Mouse (Mus musculus) v-Abl transformed pro-B cells (cell line): ENCODE measurements around the gene Rap1gap2.

Experiments
- in situ Hi-C, 2 experiments: fragments of 400-800 bp; cut with MboI; formaldehyde crosslinking; loops; one replicate each; pipeline ENCODE4 v1.15.1; 2025; ENCODE audit not compliant: unreplicated experiment in 2 of 2

Rap1gap2 gene

GRCm38 (mm10) chr11:74625333-74625732 lies 14.6 kb upstream of the Rap1gap2 start:
- in situ Hi-C loops, result loop anchor here in 1 of 2 experiments (10.0 kb wide), 1 partner anchor 529 kb away; no protein-coding TSS in a partner anchor

DNA sequence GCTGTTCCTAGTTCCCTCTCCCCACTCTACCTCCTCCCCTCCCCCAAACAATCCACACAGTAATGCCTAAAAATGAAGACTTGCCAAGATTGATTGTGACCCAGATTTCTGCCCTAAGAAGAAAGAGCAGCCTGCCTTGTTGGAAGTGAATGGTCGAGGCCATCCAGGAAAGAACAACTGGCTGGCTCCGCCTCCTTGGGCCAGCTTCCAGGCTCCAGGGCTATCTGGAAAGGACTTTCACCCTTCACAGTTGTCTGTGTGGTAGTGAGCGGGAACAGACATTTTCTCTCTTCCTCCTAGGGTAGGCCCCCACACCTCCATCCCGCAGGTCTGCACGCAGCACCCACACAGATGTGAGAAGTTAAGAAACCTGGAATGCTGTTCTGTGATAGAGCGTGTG lies 13.0 kb upstream of the Rap1gap2 start:
- in situ Hi-C loops, result loop anchor here in 1 of 2 experiments (10.0 kb wide), 1 partner anchor 531 kb away; no protein-coding TSS in a partner anchor

DNA sequence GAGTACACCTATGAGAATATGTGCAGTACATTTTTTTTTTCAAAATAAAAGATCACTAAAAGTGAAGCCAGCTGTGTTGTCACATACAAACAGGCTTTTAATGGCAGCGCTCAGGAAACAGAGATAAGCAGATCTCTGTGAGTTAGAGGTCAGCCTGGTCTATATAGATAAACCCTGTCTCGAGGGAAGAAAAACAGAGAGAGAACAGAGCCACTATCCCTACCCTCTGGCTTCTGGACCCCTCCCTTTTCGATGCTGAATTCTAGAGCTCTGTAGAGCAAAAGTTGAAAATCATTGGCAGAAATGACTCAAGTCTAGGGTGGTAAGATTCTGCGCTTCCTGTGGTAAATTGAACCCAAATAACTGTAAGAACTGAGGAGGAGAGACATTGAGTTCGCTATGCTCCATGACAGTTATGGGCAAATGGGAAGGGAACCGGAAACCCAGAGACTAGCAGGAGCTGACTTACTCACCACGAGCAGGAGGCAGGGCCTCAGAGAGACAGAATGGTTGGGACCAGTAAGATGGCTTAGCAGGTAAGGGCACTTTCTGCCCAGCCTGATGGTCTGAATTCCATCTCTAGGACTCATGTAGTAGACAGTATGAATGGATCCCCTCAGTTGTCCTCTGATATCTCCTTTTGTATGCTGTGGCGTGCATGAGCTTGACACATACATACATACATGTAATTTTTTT lies 11.4 kb upstream of the Rap1gap2 start:
- in situ Hi-C loops, result loop anchor here in 1 of 2 experiments (10.0 kb wide), 1 partner anchor 533 kb away; no protein-coding TSS in a partner anchor

DNA sequence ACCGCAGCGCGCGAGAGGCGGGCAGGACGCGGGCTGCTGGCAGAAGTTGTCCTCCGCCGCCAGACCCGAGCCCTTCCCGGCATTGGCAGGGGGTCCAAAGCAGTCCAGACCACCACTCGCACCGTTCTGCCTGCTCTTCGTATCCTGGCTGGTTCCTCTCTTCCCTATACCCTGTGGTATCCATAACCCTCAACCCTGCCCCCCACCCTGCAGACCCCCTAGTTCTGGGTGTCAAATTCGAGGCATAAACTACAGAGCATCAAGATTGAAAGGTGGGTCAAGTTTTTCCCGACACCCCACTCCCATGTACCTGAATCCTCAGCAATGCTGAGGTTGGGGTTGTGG lies 9.2 kb upstream of the Rap1gap2 start:
- in situ Hi-C loops, result loop anchor here in 1 of 2 experiments (10.0 kb wide), 1 partner anchor 535 kb away; no protein-coding TSS in a partner anchor

- in situ Hi-C loops, result no loop called here
Measured at GRCm38 (mm10) chr11:74619201-74619955, 8.7 kb upstream of the Rap1gap2 start, which contains the start of gene Ccdc92b. TSS of gene Ccdc92b (plus strand) at chr11:74619605.

DNA sequence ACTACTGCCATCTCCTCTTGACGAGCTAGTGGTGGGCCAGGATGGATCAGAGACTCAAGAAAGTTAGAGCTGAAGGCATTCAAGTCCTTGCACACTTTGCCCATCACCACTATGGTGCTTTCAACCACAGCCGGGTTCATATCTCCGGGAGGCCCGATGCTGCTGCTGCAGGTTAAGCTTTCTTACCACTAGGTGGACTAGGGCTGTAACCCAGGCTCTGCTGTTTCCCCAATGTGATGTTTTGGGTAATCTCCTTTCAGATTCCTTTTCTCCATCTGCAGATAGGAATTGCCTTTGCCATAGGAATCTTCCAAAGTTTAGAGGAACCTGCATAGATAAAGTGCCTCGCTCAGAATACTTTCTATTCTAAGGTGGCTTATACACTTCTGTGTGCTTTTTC lies 4.9 kb upstream of the Rap1gap2 start:
- in situ Hi-C loops, result no loop called here

DNA sequence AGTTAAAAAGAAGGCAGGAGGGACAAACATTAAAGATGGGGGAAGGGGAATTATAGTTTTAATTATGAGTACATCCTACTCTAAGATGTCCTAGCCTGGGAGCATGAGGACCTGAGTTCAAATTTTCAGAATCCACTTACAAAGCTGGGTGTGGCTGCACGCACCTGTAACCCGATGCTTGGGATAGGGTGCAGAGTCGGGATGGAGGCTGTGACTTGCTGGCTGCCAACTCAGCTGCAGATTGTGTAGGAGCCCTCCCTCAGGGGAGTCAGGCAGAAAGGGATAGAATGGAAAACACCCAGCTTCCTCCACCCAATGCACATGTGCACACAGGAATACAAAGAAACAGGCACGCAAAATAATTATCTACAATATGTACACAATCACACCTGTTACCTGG lies 2.7 kb upstream of the Rap1gap2 start:
- in situ Hi-C loops, result no loop called here

DNA sequence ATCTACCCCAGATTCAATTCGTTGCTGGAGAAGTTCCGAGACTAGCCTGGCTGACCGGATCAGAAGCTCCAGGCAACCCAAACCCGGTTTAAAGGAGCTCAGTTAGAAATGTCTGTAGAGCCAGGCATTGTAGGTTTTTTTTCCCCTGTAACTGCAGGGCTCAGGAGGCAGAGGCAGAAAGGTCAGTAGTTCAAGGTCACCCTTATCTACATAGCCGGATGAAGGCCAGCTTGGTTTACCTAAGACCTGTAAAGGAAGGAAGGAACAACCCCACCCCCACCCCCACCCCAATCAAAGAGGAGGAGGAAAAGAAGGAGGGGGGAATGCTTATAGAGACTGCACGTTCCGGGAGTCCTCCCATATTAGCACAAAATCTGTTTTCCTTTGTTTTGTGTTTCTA lies 722 bp upstream of the Rap1gap2 start:
- in situ Hi-C loops, result no loop called here

DNA sequence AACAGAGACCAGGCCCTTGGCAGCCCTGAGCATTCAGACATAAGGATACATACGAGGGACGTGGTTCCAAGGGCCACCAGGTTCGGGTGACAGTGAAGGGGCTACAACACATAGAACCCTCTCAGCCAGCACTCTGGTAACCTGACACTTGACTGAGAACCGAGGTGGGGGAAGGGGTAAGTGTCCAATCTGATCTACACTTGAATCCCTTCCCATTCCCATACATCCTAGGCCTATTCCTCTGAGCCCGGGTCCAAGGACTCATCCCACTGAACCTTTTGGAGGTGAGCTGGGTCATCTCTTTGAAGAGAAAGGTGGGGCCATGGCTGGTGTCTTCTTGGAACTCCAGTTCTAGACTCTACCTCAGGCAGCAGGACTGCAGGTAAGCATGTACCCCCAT lies 647 bp downstream of the Rap1gap2 start:
- in situ Hi-C loops, result no loop called here

GRCm38 (mm10) chr11:74602286-74602685 lies 8.4 kb downstream of the Rap1gap2 start:
- in situ Hi-C loops, result no loop called here

DNA sequence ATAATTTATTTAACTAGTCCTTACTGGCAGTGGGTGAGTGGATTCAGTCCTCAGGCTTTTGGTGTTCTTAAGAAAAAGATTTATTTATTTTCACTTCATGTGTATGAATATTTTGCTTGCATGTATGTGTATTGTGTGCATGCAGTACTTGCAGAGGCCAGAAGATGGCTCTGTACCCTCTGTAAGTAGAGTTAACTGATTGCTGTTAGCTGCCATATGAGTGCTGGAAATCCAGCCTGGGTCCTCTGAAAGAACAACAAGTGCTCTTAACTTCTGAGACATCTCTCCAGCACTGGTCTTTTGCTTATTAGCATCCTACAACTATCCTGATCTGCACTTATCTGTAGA lies 12.8 kb downstream of the Rap1gap2 start:
- in situ Hi-C loops, result no loop called here

GRCm38 (mm10) chr11:74597283-74597989 lies 13.3 kb downstream of the Rap1gap2 start:
- in situ Hi-C loops, result no loop called here

DNA sequence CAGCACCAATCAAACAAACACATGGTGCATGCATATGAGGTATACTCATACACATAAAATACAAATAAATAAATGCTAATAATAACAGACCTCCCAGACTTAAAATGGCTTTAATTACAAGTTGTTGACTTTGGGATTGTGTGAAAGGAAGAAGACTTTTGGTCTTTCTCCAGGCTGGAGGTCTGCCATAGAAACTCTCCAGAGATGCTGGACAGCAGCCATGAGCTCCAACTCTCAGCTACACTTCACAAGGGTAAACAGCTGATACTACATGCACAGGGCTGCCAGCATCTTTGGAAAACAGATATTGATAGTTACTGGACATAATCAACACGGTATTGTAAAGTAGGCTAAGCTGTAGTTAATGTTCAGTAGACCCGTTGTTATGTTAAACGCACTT lies 18.5 kb downstream of the Rap1gap2 start:
- in situ Hi-C loops, result no loop called here

GRCm38 (mm10) chr11:74590691-74591090 lies 20.0 kb downstream of the Rap1gap2 start:
- in situ Hi-C loops, result no loop called here

- in situ Hi-C loops, result no loop called here
Measured at GRCm38 (mm10) chr11:74590239-74590596, 20.5 kb downstream of the Rap1gap2 start.

- in situ Hi-C loops, result no loop called here
Measured at GRCm38 (mm10) chr11:74589401-74590238, 21.1 kb downstream of the Rap1gap2 start.

GRCm38 (mm10) chr11:74586401-74586800 lies 24.3 kb downstream of the Rap1gap2 start:
- in situ Hi-C loops, result no loop called here

- in situ Hi-C loops, result no loop called here
Measured at GRCm38 (mm10) chr11:74584946-74585723, 25.6 kb downstream of the Rap1gap2 start.

- in situ Hi-C loops, result no loop called here
Measured at GRCm38 (mm10) chr11:74583824-74584349, 26.8 kb downstream of the Rap1gap2 start.
